Mouse (Mus musculus) erythroblast, embryonic 14.5 days (primary cell): ENCODE measurements around the gene Pde8a.

Experiments used
- GATA1 ChIP-seq: IDR thresholded peaks from 2 replicates; pipeline ENCODE4 v1.6.1; 2012; ENCODE audit warnings: low read length, inconsistent platforms, mixed read lengths
- TAL1 ChIP-seq: IDR thresholded peaks from 3 replicates; pipeline ENCODE4 v1.6.1; 2012; ENCODE audit warnings: low read length, inconsistent platforms, mixed read lengths

- TF ChIP-seq TAL1 (no peak), GATA1 (no peak)
Observed at GRCm38 (mm10) chr7:81303682-81304081, 90.3 kb downstream of the Pde8a start.
